Mouse (Mus musculus) G1E-ER4 (cell line): ENCODE measurements around the gene St6galnac1. TPM values are rescaled to one million over a fixed set of nuclear protein-coding genes. Genes with fewer than 3 reads are reported as not detected.

ENCODE experiments used
- GATA1 ChIP-seq: IDR thresholded peaks from one replicate; pipeline ENCODE4 v1.8.0; 2012; ENCODE audit warnings: low read length, inconsistent platforms
- polyA plus RNA-seq: library from polyadenylated mRNA; stranded (reverse); fragments of >175 nt; gene quantifications from 2 replicates; pipeline ENCODE4 v1.2.3, GENCODE M21; 2012

St6galnac1 gene
- not detected in 2 replicates for polyA plus RNA-seq

DNA sequence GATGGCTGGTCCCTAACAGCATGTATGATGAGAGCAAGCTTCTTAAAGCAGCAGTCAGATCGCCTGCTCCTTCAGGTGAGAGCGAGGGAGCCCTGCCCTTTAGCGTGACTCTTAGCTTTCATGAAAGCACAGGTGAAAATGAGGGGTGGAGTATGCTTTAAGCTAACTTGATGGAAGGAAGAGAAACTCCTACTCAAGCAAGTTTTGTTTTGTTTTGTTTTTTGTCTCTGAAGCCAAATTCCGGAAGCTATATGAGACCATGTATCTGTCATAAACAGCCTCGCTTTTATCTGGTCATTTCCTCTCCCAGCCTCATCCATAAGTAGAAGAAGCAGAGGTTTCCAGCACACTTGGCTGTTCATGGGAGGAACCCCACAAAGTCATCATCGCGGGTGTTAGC lies at the start of gene St6galnac1:
Gene St6galnac1, minus strand, starts transcription at position 101 of the 400 bp plus-strand sequence.
- no peak for TF ChIP-seq GATA1

- no peak for TF ChIP-seq GATA1
Measured at GRCm38 (mm10) chr11:116823255-116823654, 47.9 kb upstream of the St6galnac1 start.

DNA sequence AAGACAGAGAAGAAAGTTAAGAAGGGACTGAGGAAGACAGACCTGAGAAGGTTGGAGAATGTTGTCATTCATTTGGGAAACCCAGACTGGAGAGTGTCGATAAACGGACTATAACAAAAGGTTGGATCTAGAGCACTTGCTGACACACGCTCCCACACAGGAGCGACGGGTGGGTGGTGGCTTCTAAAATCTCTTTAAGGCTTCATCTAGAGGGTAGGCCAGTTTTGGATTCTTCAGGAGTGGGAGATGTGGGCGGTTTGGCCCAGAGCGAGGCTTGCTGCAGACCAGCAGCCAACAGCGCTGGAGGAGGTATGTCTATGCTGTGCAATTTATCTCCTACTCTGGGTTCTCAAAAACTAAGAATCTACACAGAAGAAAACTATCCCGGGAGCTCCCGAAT lies 47.3 kb upstream of the St6galnac1 start:
- no peak for TF ChIP-seq GATA1

GRCm38 (mm10) chr11:116822215-116822614 lies 46.9 kb upstream of the St6galnac1 start:
- no peak for TF ChIP-seq GATA1

DNA sequence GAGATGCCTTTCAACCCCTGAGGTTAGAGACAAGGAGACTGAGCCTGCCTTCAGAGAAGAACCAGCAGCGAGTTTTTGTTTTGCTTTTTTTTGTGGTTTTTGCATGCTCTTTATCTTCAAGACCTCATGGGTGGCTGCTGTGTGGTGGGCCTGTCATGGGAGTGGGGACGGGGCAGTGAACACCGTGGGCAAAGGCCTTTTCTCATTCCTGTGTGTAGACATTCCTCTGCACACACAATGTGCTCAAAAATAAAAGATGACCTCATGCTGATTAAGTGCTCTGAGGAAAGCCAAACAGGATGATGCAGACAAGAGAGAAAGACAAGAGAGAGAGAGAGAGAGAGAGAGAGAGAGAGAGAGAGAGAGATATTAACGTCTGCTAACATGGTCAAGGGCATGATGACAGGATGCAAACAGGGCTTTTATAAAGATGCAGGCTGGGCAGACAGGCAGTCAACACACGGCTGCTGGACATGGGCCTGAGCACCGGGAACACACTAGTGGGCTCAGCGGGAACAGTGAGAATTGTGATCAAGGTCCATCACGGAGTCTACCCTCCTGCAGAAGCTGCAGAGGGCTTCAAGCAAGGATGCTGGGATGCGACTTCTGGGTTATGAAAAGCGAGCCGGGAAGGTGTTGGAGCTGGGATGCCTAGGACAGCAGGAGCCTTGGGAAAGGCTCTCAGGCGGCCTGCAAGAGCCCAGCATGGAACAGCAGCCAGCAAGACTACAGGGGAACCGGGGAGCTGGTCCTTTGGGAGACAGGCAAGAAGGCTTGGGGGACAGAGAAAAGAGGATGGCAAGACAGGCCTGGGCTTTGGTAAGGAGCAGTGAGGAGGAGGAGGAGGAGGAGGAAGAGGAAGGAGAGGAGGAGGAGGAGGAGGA lies 46.0 kb upstream of the St6galnac1 start:
- TF ChIP-seq GATA1 = no peak

DNA sequence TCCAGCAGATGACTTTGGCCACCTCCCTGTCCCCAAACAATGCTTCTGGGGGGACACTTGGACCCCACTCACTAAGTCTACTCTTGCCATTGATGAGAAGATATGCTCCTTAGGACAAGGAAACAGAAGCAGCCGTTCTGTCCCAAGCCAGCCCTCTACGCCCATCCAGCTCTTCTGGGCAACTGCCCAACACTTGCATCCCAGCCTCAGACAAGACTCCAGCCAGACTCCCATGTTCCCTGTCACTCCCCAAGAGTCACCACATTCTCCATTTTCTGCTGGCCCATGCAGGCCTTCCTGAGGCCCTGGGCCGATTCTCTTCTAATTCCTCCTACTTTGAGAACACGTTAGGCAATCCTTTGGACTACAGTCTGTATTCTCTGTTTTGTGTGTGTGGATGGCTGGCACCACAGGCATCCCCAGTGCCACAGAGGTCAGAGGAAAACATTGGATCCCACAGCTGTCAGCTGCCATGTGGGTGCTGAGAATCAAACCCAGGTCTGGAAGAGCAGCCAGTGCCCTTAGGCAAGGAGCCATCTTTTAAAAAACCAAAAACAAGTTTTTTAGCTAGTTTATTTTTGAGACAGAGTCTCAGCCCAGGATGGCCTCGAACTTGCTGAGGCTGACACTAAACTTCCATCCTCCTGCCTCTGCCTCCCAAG lies 44.8 kb upstream of the St6galnac1 start:
- no peak for TF ChIP-seq GATA1

GRCm38 (mm10) chr11:116818722-116819121 lies 43.4 kb upstream of the St6galnac1 start:
- no peak for TF ChIP-seq GATA1

- TF ChIP-seq GATA1 = no peak
Measured at GRCm38 (mm10) chr11:116817567-116817966, 42.3 kb upstream of the St6galnac1 start.

DNA sequence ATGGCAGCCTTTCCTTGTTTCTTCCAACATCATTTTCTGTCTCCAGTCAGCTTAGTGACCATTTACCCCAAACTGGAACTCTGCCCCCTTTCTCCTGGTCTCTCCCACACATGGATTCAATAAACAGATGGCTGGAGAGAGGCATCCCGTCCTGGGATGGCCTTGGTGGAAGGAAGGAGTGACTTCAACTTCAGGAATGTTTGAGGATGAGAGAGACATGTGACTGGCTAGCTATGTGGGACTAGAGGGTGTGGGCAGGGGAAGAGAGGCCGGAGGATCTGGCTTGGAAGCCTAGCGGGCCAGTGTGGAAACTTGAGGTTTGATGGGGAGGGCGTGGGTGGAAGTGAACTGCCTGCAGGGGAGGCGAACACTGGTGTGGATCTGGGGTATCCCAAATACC lies 41.5 kb upstream of the St6galnac1 start:
- no peak for TF ChIP-seq GATA1

DNA sequence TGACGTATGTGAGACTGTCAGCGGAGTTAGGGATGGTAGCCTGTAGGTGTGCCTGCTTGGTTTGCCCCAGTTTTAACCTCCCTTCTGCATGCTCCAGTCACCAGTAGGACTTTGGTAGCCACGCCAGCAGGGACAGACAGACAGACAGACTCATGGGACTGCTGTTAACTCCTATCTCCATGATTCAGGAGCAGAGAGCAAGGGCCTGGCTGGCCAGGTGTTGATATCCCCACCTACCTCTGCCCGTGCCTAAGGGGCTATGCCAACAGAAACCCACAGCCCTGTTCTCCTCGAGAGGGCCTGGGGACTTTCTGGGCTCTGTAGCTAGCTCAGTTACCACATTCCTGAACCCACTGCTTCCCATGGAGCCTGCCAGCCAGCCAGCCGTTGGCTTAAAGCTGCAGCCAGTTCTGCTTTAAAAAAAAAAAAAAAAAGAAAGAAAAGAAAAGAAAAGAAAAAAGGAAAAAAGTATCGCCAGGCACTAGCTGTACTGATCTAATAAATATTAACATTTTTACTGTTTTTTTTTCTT lies 39.6 kb upstream of the St6galnac1 start:
- no peak for TF ChIP-seq GATA1

GRCm38 (mm10) chr11:116814076-116814883 lies 39.0 kb upstream of the St6galnac1 start:
- no peak for TF ChIP-seq GATA1

GRCm38 (mm10) chr11:116813610-116814009 lies 38.3 kb upstream of the St6galnac1 start:
- no peak for TF ChIP-seq GATA1

DNA sequence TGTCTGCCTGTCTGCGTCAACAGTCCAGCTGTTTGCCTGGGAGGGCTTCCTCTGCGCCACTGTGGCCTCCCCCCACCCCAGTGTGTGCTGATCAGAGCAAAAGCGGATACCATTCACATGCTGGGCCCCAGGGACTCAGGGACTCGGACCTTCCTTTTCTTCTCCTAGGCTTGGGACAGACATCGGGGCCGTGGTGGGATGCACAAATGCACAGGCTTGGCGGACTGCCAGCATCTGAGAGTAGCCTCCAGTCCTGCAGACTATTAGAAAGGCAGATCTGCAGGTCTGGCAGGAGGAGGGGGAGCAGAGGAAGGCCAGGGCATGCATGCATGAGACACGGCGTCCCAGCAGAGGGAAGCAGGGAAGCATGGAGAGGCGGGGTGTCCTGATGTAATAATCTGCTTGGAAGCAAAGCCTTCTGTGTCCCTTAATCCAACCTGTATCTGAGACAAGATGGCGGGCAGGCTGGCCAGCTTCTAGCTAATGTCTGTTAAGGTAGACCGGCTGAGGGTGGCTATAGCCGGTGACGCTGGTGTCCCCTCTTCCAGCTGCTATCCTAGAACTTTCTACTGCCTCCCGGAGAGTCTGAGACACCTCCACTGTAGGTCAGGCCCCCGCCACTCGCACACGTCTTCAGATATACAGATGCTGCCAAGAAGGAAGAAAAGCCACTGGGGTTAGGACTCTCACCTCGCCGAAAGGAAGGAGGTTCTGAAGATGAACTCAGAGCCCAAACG lies 37.7 kb upstream of the St6galnac1 start:
- TF ChIP-seq GATA1 = no peak

DNA sequence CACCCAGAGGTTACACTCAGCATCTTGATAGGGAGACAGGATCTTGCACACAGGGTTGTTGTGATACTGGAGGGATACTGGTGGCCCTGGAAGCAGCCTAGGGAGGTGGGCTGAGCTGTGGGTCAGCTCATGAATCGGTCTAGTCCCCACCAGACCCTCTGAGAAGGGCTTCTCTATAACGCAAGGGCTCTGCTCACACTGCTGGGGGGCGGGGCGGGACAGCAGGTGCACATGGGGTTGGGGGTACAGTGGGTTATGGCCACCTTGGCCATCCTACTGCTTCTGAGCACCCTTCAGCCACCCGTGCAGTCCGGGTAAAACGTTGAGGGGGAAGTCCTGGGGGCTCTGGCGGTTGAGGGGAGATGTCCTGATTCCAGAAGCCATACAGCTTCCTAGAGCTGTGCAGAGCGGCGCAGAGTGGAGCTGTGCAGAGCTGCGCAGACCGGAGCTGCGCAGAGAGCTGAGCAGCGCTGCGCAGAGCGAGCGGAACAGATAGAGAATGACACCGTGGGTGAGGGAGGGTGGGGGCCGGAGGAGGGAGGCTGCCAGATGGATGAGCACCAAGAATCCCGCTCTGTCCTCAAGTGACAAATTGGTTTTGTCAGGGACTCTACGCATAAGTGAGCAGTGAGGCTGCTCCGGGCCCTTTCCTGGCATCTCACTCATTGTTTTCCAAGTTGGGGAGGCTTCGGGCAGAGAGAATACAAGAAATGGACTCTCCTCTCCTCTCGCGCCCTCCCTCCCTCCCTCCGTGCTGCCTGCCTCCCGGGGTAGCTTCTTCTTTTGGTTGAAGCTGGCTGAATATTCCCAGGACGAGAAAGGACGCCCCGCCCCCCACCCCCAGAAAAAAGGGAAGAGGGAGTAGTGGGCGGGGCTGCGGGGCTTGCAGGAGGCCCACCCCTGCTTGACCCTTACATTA lies 35.9 kb upstream of the St6galnac1 start:
- TF ChIP-seq GATA1 = no peak
